15 mouse cellular contexts compared by ENCODE assay signal in genomic region chr6:133972054-133972705, GRCm38 (mm10).
"Had no signal": no experiment of that assay in that cellular context is flagged by ENCODE, and none has a peak within 500 bp of the region (broad histone marks: within the 10 kb centered on the region; RNA-seq: fewer than 3 reads in every experiment).

No protein-coding gene starts in this region.

- H3K27ac ChIP-seq: kidney, postnatal 0 days; limb, embryonic 13.5 days; neural tube, embryonic 13.5 days; stomach, embryonic 15.5 days had no signal

- H3K9me3 ChIP-seq: limb, embryonic 13.5 days; neural tube, embryonic 13.5 days; stomach, embryonic 15.5 days had no signal

- H3K4me3 ChIP-seq: limb, embryonic 13.5 days; neural tube, embryonic 13.5 days; stomach, embryonic 15.5 days had no signal

- H3K9ac ChIP-seq: limb, embryonic 13.5 days; lung, embryonic 14.5 days; neural tube, embryonic 13.5 days; stomach, embryonic 15.5 days had no signal

- DNase-seq: kidney, adult 8-10 months; kidney, postnatal 36 days; layer of hippocampus, adult 9-11 months; layer of hippocampus, postnatal 36 days; lung, embryonic 14.5 days; midbrain, embryonic 14.5 days; retina, postnatal 1 day; right cerebral cortex, postnatal 4 days; spleen, adult 18-20 months; thymus, adult 2 months; thymus, postnatal 25 days had no signal

- H3K27me3 ChIP-seq: limb, embryonic 13.5 days; neural tube, embryonic 13.5 days; stomach, embryonic 15.5 days had no signal

- H3K36me3 ChIP-seq: limb, embryonic 13.5 days; neural tube, embryonic 13.5 days; stomach, embryonic 15.5 days had no signal

- H3K4me1 ChIP-seq: limb, embryonic 13.5 days; stomach, embryonic 15.5 days had no signal

- H3K4me2 ChIP-seq: limb, embryonic 13.5 days; lung, embryonic 14.5 days; neural tube, embryonic 13.5 days; stomach, embryonic 15.5 days had no signal
